Mouse (Mus musculus) heart, postnatal 10 days (tissue): ENCODE measurements around the gene Scmh1. TPM values are rescaled to one million over a fixed set of nuclear protein-coding genes. Genes with fewer than 3 reads are reported as not detected.

Source experiments
- DNase-seq, 2 experiments: peaks; one replicate each; pipeline ENCODE4 v3.0.0; 2021
- intact Hi-C: fragments of 180-260 bp; cut with DNase I; formaldehyde crosslinking; loops from one replicate; pipeline ENCODE4 v1.15.1; 2025
- total RNA-seq, 2 experiments: library from RNA; stranded (reverse); gene quantifications; 2 replicates each; pipeline ENCODE4 v1.2.3; 2021

Scmh1 gene
- total RNA-seq, 2 experiments from 2014 or later: 77.3 to 80.1 TPM

DNA sequence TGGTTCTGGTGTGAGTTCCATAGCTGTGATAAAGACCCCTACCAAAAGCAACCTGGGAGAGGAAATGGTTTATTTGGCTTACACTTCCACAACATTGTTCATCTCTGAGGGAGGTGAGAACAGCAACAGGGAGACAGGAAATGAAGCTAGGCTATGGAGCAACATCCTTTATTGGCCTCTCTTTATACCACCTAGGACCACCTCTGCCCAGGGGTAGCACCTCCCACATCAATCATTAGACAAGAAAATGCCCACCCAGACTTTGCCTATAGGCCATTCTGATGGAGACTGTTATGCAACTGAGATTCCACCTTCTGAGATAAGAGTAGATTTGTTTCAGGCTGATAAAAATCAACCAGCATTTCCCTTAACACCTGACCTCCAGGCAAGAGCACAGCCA is 834 bp upstream of the Scmh1 start:
- DNase-seq: no peak
- intact Hi-C loops: no loop called here

DNA sequence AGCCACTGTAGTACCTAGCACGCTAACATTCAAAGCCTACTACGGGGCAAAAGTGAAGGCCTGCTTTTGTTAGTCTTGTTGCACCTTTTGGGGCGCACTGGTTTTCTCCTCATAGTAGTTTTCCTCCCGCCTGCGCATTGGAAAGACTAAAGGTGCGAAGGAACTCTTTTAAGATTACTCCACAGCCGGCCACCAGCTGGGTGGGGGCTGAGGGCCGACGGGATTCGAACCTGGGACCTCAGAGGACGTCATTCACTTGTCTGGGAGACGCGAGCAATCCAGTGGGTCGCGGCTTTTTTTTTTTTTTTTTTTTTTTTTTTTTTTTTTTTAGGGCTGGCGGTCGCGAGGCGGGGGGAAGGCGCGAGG is 320 bp upstream of the Scmh1 start:
- DNase-seq: no peak
- intact Hi-C loops: loop anchor here (5.0 kb wide), 1 partner anchor 48 kb away; no protein-coding TSS in a partner anchor

DNA sequence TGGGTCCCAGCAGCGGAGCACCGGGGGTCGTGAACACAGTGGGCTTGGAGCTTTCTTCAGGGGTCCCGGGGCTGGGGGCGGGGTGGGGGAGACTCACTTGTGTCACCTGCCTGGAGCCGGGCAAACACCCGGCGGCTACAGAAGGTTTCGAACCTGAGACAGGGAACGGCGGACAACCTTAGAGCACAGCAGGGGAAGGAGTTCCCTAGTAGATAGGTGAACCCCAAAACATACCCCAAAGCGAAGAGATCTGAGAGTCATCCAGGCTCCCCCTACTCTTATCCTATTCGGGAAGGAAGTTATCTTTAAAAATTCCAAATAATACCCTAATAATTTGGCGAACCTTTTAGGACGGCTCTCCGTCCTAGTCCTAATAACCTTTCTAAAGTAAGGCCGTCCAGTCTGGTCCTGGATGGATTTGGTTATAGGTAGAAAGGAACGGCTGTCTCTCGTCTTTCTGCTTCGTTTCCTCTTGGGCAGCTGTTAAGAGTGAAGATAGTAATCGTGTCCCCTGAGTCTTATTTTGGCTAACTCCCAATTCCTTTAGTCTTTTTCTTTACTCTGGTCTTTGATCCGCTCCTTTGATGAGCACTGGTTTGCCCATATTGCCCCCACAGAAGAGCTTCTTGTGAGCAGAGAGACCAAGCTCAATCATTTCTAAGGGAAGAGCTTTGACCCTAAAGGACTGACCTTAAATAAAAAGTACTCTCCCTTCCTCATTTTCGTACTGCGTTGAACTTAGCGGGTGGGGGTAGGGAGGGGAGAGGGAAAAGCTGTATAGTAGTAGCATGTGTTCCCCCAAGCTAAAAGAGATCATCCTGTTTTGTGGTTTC is 941 bp downstream of the Scmh1 start:
- DNase-seq: peak; percentile 32 to 37

DNA sequence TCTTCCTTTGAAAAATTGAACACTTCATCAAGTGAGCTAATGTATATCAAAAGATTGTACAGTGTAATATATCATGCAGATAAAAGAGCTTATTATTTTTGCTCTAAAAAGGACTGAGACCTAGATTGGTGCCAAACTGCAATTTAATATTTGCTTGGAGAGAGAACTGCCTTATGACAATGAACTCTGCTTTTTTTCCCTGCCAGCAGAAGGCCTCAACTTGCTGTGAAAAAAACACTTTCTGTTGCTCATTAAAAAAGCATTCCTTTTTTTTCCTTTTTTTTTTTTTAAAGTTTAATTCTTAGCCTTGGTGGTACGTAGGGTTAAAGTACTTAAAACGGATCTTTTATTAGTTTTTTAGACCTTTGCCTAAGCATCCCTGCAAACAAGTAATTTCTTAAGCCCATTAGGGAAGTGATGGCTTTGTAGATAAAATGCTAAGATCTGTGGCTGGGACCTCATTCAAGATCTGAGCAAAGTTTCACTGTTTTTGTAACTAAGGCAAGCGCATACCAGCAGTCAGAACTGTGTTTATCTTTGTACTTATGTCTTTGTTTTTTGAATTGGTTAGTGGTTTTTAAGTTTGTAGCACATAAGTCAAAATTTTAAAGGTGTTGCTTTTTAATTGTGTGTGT is 1.7 kb downstream of the Scmh1 start:
- intact Hi-C loops: loop anchor here (5.0 kb wide), 1 partner anchor 46 kb away; no protein-coding TSS in a partner anchor

More for the DNA sequence above, 941 bp downstream of the Scmh1 start:
- intact Hi-C loops: loop anchor here (5.0 kb wide), 1 partner anchor 46 kb away; no protein-coding TSS in a partner anchor

DNA sequence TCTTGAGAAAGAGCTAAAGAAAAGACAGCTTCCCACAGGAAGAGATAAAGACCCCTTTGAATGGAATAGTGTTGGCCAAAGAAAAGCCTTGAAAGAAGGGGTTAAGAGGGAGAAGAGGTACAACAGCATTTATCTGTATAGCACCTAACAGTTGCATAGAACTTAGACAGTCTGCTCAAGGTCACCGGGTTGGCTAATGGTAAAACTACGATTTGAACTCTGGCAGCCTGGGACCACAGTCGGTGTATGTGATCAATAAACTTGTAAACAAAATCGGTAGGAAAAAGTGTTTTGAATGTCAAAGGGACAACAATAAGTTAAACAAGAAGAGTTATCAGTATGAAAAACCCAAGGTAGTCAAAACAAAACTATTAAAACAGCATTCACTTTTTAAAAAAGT is 13.0 kb downstream of the Scmh1 start:
- DNase-seq: no peak
- intact Hi-C loops: no loop called here

More for the DNA sequence above, 1.7 kb downstream of the Scmh1 start:
- no peak for DNase-seq

DNA sequence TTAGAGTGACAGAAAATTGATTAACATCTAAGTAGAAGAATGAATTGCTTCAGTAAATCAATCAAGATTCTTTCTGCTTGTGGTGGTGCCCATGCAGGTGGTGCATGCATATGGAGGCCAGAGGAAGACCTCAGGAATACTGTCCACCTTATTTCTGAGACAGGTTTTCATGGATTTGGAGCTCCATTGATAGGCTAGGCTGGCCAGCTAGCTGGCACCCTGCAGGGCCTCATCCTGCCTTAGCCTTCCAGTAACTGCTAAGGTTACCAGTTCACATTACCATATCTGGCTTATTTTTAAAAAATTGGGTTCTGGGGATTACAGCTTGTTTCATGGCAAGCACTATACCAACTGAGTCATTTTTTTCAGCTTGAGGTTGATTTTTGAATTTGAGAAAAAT is 15.1 kb downstream of the Scmh1 start:
- intact Hi-C loops: no loop called here
- DNase-seq: no peak

DNA sequence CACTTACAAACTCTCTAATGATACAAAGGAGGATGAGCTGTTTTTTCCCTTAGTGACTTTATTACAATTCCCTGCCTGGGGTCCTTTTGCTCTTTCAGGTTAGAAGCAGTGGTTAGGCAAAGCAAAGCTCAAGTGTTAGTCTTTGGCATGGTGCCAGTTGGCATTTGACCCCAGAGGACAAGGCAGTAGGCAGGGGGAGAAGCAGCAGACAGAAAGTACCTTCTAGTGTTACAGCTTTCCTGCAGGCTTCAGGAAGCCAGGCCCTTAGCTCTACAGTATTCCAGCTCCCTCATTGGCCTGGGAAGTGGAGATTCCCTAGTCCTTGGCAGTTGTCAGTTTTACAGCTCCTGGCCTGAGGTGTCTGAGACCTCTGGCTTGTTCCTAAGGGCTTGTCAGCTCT is 15.6 kb downstream of the Scmh1 start:
- DNase-seq: peak; percentile 46 to 48
- intact Hi-C loops: no loop called here

DNA sequence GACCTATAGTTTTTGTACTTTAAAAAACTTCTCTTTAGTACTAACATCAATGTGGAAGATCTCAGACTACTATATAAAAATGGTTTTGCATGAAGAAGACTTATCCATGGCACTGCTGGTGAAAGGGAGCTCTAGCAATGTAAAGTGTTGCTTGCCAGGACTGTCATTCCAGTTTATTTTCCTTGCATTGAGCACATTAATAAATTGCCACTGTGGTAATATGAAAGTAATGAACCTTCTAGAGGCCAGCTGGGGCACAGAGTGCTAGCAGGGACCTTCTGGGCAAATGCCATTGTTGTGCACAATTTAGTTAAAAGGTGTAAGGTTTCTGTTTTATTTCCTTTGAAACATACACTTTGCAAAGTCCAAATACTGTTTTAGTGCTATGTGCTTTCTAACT is 25.5 kb downstream of the Scmh1 start:
- DNase-seq: no peak
- intact Hi-C loops: no loop called here

DNA sequence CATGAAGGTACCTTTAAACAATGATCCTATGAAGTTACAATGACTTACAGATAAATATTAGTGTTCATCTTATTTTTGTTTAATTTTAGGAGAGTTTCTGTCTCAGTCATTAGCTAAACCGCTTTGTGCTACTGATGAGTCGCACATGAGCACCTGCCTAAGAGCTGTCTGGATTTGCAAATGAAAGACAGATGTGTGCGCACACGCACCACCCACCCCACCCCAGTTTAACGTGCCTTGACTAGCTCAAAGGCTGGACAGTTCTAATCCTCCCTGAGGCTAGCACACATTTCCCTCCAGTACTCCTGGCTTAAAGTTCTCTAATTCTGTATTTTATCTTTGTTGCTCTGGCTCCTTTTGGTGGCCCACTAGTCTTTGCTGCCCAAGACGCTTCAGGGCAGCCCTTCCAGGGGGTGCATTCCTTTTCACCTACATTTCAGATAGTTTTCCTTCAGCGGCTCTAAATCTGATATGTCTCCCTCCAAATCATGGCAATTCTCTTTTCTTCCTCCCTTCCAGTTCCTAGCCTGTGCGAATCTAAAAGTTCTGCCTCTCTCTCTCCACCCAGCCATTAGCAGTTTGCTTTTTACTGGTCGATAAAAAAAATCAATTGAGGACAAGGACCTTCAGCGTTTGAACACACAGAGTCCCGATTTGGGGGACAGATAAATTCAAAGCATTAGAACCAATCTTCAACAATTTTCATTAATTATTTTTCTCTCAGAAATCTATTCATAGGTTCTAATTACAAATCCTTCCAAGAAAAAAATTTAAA is 27.7 kb downstream of the Scmh1 start:
- DNase-seq: no peak
- intact Hi-C loops: no loop called here

DNA sequence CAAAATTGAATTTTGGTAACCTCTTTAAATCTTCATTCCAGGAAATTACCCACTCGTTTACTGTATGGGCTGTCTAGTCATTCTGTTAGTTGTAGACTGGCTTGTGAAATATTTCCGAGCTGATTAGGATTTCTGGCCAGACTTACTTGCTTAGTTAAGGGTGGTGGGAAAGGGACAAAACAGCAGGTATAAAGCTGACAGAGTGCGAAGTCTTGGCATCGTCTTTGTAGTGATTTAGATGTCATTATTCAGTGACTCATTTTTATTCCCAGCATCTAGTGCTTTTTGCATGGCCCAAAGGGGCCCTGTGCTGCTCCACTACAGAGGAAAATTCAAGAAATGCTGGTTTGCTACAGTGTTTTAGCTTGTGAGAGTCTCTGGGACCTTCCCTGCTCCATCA is 56.7 kb downstream of the Scmh1 start:
- intact Hi-C loops: no loop called here
- DNase-seq: no peak

DNA sequence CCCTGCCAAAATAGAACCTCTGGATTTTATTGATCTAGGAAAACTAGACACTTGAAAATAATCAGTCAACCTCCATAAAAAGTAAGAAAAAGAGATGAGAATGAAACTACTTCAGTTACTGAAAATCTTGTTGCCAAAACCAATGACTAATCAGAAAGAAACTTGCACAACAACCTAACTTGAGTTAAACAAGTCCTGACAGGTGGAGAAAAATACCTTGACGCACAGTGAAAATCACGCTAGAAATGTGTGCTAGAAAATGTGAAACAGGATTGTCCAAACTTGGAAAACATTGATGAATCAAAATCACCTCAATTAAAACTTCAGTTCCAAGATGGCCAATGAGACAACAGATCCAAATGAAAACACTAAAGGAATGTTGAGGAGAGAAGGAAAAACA is 67.9 kb downstream of the Scmh1 start:
- DNase-seq: no peak
- intact Hi-C loops: no loop called here

DNA sequence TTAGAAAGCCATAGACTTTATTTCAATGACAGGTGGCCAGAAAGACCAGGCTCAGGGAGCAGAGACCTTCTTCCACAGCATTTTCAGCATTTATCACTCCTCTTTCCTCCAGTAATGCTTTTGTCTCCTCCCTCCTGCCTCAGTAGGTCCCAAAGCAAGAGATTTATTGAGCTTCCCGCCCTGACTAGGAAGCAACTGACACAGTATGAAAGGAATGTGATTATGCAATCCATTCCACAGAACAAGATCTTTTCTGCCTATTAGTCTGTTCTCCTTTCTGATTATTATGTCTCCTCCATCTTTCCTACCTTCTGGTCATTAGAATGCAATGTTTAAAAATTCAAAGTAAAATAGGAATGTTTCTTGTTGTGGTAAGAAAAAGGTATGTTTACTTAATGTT is 82.6 kb downstream of the Scmh1 start:
- peak in 1 of 2 experiments; percentile 2 for DNase-seq
- intact Hi-C loops: no loop called here

DNA sequence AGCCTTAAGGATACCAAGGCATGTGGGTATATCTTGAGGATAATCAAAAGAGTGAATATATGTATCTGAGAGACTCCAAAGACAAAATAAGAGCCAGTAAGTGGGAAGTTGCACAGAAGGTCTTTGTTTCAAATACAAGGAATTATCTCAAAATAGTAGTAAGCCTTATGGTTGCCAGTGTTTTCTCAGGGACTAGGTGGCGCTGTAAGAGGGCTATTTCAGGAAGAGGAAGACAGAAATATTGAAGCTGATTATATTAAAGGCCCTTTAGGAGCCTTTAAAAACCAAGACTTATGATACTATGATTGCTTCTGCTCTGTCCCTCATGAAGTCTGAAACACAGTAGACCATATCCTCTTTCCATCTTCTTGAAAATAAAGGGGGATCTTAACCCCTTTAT is 101.9 kb downstream of the Scmh1 start:
- intact Hi-C loops: no loop called here
- no peak for DNase-seq

DNA sequence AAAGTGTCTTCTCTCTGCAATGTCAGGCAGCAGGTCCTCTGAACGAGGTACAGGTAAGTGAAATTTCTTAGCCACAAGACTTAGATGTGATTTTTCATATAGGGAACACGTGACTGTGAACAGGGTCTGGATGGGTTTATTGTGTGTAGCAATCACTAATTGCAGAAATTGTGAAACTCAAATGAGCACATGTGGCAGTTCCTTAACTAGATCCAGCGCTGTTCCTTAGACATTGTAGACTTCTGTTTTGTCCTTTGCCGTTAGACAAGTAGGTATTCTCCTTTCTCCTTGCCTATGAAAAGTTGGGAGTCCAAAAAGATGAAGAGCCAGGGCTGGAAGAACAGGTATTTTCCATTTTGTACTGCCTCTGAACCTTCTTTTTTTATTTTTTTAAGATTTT is 106.1 kb downstream of the Scmh1 start:
- intact Hi-C loops: no loop called here
- no peak for DNase-seq

DNA sequence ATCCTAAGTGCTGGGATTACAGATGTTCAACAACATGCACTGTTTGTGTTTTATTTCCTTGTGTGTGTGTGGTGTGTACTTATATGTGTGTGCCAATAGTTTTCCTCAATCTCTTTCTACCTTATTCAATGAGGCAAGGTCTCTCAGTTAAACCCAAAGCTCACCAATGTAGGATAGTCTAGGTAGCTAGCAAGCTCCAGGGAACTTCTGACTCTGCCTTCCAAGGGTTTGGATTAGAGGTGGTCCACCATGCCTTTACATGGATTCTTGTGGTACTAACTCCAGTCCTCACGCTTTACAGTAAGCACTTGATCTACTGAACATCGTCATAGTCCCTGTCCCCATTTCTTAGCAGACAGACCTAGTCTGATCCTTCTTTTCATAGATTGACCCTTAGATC is 109.3 kb downstream of the Scmh1 start:
- DNase-seq: no peak
- intact Hi-C loops: no loop called here

DNA sequence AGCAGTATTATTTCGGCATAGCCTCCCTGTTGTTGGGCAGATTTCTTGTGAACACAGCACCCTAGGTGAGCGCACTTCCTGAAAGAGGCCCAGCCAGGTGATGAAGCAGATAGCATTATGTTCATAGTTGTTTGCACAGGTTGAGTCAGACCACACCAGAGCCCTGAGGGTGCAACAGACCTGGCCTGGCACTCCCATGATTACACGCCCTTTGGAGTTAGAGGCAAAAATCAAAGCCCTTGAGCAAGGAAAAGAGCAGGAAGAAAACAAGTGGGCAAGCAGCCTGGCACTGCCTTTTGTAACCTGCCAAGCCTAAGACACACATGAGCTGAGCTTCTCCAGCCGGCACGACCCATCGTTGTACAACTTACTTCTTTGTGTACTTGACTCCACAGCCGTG is 111.4 kb downstream of the Scmh1 start:
- no peak for DNase-seq
- intact Hi-C loops: loop anchor here (5.0 kb wide), 1 partner anchor 129 kb away; no protein-coding TSS in a partner anchor

DNA sequence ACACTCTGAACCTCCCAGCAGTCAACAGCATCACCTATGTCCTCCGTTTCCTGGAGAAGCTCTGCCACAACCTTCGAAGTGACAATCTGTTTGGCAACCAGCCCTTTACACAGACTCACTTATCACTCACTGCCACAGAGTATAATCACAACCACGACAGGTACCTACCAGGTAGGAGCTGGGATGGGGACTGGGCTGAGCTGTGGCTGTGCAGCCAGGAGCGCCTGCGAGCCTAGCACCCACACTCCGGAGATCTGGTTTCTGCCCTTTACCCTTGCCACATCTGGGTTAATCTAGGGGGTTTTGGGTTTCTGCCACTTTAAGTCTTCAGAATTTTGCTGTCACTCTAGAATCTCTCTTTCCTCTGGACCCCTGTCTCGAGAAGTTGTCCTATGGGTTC is 111.8 kb downstream of the Scmh1 start:
- DNase-seq: no peak
- intact Hi-C loops: loop anchor here (5.0 kb wide), 1 partner anchor 130 kb away; no protein-coding TSS in a partner anchor

DNA sequence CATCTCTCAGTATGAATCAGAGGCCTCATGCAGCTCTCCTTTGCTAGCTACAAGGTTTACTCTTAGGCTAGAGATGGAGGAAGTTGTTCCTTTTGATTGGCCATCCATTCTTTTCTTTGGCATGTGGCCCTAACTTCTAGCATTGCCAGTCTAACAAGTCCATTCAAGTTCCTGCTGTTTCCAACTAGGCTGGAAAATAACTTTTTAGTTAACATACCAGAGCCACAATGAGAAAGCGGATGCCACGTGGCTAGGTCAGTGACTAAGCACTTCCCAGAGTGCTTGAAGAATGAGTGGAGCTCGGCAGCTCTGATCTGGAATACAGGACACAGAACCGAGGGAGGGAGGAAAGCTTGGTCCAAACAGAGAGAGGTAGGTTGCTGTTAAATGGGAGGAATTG is 112.3 kb downstream of the Scmh1 start:
- intact Hi-C loops: loop anchor here (5.0 kb wide), 1 partner anchor 130 kb away; no protein-coding TSS in a partner anchor
- DNase-seq: peak; percentile 17 to 23

DNA sequence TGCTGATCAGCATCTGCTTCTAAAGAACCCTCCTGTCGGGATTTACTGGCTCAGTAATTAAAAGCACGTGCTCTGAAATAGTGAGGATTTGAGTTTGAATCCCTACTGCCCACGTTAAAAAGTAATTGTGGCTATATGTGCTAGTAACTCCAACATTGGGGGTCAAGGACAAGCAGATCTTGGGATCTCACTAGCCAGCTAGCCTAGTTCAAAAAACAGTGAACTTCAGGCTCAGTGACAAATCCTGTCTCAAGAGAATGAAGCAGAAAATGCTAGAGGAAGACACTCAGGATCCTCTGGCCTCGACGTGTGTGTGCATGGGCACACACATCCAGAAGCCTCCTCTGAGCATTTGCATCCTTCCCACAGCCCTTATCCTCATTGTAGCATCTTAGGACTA is 116.7 kb downstream of the Scmh1 start:
- DNase-seq: no peak
- intact Hi-C loops: no loop called here

DNA sequence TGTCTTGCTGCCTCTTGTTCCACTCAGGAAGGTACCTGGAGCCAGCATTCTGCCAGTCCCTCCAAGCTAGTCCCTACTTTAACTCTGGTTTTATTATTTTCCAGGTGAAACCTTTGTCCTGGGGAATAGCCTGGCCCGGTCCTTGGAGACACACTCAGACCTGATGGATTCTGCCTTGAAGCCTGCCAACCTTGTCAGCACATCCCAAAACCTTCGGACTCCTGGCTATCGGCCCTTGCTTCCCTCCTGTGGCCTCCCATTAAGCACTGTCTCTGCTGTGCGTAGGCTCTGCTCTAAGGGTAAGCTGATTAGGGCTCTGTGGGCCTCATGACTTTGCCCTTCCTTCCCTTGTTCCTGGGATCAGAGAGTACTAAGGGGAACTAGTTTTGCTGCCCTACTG is 117.3 kb downstream of the Scmh1 start:
- no peak for DNase-seq
- intact Hi-C loops: no loop called here

DNA sequence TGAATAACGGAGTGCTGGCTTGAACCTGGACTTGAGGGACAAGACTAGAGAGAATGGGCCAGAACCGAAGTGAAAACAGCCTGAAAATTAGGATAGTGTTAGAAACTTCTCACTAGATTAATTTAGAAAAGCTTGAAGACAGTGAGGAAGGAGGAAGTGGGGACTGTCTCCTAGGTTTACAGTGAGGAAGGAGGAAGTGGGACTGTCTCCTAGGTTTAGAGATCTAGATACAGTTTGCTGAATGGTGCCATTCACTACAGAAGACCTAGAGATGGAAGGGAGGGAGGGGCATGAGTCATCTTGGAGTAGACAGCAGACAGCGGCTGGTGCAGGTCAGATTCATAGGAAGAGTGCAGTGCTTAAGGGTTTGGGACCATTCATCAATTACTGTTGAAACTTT is 118.0 kb downstream of the Scmh1 start:
- intact Hi-C loops: no loop called here
- DNase-seq: no peak
